Mouse (Mus musculus): Measurements from ENCODE around the gene Erbb2.

- TF ChIP-seq CTCF (IDR thresholded peaks at IDR 0.05; ENCODE audit: extremely low read depth, insufficient read depth, insufficient read length, insufficient replicate concordance) (no peak), POLR2A (IDR thresholded peaks at IDR 0.05; ENCODE audit: low read depth, low read length) (no peak)
These were observed 34.5 kb upstream of the Erbb2 start for GRCm38 (mm10) chr11:98377787-98378186.

Data from spleen, adult 2 months (tissue).